Mouse (Mus musculus): ENCODE data around the gene Padi1.

GRCm38 (mm10) chr4:140782821-140783220, 62.8 kb downstream of the Padi1 start:
- TF ChIP-seq CTCF (IDR thresholded peaks at IDR 0.05; ENCODE audit: extremely low read depth, insufficient read depth, low read length) (no peak), POLR2A (IDR thresholded peaks at IDR 0.05; ENCODE audit: extremely low read depth, insufficient read depth, low read length) (no peak)

All from cortical plate, adult 2 months (tissue).